Mouse (Mus musculus) lung, postnatal 0 days (tissue): ENCODE measurements around the gene Snx7.

Experiments
- CTCF ChIP-seq: IDR thresholded peaks from 2 replicates; pipeline ENCODE4 v1.5.1; 2016; ENCODE audit warnings: antibody characterized with exemption, mild to moderate bottlenecking
- EP300 ChIP-seq: IDR thresholded peaks from 2 replicates; pipeline ENCODE4 v1.6.1; 2016; ENCODE audit warnings: antibody characterized with exemption, mild to moderate bottlenecking, control low read depth

GRCm38 (mm10) chr3:117751665-117752064, 117.1 kb downstream of the Snx7 start:
- TF ChIP-seq CTCF (peak; percentile 46), EP300 (no peak)
